Mouse (Mus musculus) kidney, adult 2 months (tissue): ENCODE measurements around the gene Clta. TPM values are rescaled to one million over a fixed set of nuclear protein-coding genes. Genes with fewer than 3 reads are reported as not detected.

ENCODE experiments used
- DNase-seq: peaks from one replicate; pipeline ENCODE4 v3.0.0; 2021
- H3K27ac ChIP-seq: fragments of 200-500 bp; 2 replicates; pipeline ENCODE4 v1.5.1; 2012; ENCODE audit warnings: low read depth, low read length, control low read depth, inconsistent platforms; ENCODE audit not compliant: insufficient read depth
- H3K27me3 ChIP-seq: fragments of 200-500 bp; replicated peaks from 2 replicates; pipeline ENCODE4 v1.6.1; 2012; ENCODE audit warnings: mild to moderate bottlenecking, moderate library complexity, low read length, inconsistent platforms; ENCODE audit not compliant: control insufficient read depth, insufficient read depth
- H3K36me3 ChIP-seq: fragments of 200-500 bp; 2 replicates; pipeline ENCODE4 v1.6.1; 2012; ENCODE audit warnings: mild to moderate bottlenecking, moderate library complexity, low read length, inconsistent platforms; ENCODE audit not compliant: control insufficient read depth, insufficient read depth
- H3K4me1 ChIP-seq: fragments of 200-500 bp; 2 replicates; pipeline ENCODE4 v1.6.1; 2011; ENCODE audit warnings: low read length; ENCODE audit not compliant: control insufficient read depth, insufficient read depth
- H3K4me3 ChIP-seq: fragments of 200-500 bp; 2 replicates; pipeline ENCODE4 v1.5.1; 2011; ENCODE audit warnings: mild to moderate bottlenecking, low read depth, low read length, control low read depth; ENCODE audit not compliant: insufficient read depth
- CTCF ChIP-seq: fragments of 200-500 bp; conservative IDR thresholded peaks from 2 replicates; pipeline ENCODE4 v1.5.1; 2011; ENCODE audit warnings: low read depth, mild to moderate bottlenecking, control low read depth, low read length, moderate library complexity, mixed read lengths; ENCODE audit not compliant: insufficient read depth, insufficient read length
- POLR2A ChIP-seq: fragments of 200-500 bp; IDR thresholded peaks from one replicate; pipeline ENCODE4 v1.6.1; 2011; ENCODE audit warnings: low read depth, low read length, control low read depth
- WGBS: fragments of 180-500 bp; shearing (Covaris S2); methylation state at CpG from one replicate; pipeline ENCODE4 v1.1.7; 2018; 5-methylcytosine and 5-hydroxymethylcytosine counted together
- polyA plus RNA-seq: library from polyadenylated mRNA; depleted of rRNA; stranded (reverse); fragments of >200 nt; gene quantifications from 2 replicates; pipeline ENCODE4 v1.2.3, GENCODE M21; 2012

The Clta gene
- polyA plus RNA-seq, 1 experiment, result 261 TPM

- no peak overlapping the region for H3K27ac ChIP-seq
- peaks cover 3% of the 10 kb centered on the region for H3K36me3 ChIP-seq
- 91% methylated on average over 5 of the region's 5 CpGs for WGBS
- no peaks in the 10 kb centered on the region for H3K27me3 ChIP-seq
- H3K4me3 ChIP-seq, result no peak overlapping the region
- no peaks in the 10 kb centered on the region for H3K4me1 ChIP-seq
- TF ChIP-seq CTCF (no peak), POLR2A (no peak)
- no peak for DNase-seq
Measured at GRCm38 (mm10) chr4:44044685-44045356, 40.6 kb downstream of the Clta start.

- 78% methylated on average over 5 of the region's 5 CpGs for WGBS
- TF ChIP-seq CTCF, result no peak
- no peak for TF ChIP-seq POLR2A
- Histone ChIP-seq H3K27me3 (no peaks in the 10 kb centered on the region), H3K4me3 (no peak overlapping the region), H3K27ac (no peak overlapping the region), H3K36me3 (peaks cover 3% of the 10 kb centered on the region), H3K4me1 (no peaks in the 10 kb centered on the region)
- no peak for DNase-seq
Measured at GRCm38 (mm10) chr4:44046066-44046465, 41.8 kb downstream of the Clta start.

- TF ChIP-seq POLR2A (no peak), CTCF (no peak)
- WGBS, result 63% methylated on average over 5 of the region's 5 CpGs
- Histone ChIP-seq H3K4me3 (no peak overlapping the region), H3K27ac (no peak overlapping the region), H3K27me3 (no peaks in the 10 kb centered on the region), H3K4me1 (no peaks in the 10 kb centered on the region), H3K36me3 (peaks cover 1% of the 10 kb centered on the region; the same call in 1 of the 2 replicates)
- DNase-seq, result no peak
Measured at GRCm38 (mm10) chr4:44049812-44050211, 45.6 kb downstream of the Clta start.

- WGBS, result 88% methylated on average over 13 of the region's 13 CpGs
- TF ChIP-seq POLR2A (no peak), CTCF (no peak)
- Histone ChIP-seq H3K4me1 (no peaks in the 10 kb centered on the region), H3K27ac (no peak overlapping the region), H3K36me3 (no peaks in the 10 kb centered on the region; the same call in 1 of the 2 replicates), H3K27me3 (no peaks in the 10 kb centered on the region), H3K4me3 (no peak overlapping the region)
- no peak for DNase-seq
Measured at GRCm38 (mm10) chr4:44059674-44060073, 55.4 kb downstream of the Clta start.

GRCm38 (mm10) chr4:44062062-44062461, 57.8 kb downstream of the Clta start:
- Histone ChIP-seq H3K27ac (no peak overlapping the region), H3K4me3 (no peak overlapping the region), H3K4me1 (peaks cover 5% of the 10 kb centered on the region; the same call in 1 of the 2 replicates), H3K36me3 (no peaks in the 10 kb centered on the region; the same call in 1 of the 2 replicates), H3K27me3 (no peaks in the 10 kb centered on the region)
- TF ChIP-seq CTCF (no peak), POLR2A (no peak)
- DNase-seq, result peak; percentile 46
- WGBS, result 66% methylated on average over 9 of the region's 9 CpGs

GRCm38 (mm10) chr4:44062816-44063215, 58.6 kb downstream of the Clta start:
- no peaks in the 10 kb centered on the region for H3K27me3 ChIP-seq
- DNase-seq, result no peak
- H3K4me1 ChIP-seq, result peaks cover 5% of the 10 kb centered on the region; the same call in 1 of the 2 replicates
- WGBS, result 90% methylated on average over 14 of the region's 14 CpGs
- H3K27ac ChIP-seq, result no peak overlapping the region
- H3K36me3 ChIP-seq, result no peaks in the 10 kb centered on the region; the same call in 1 of the 2 replicates
- no peak overlapping the region for H3K4me3 ChIP-seq
- TF ChIP-seq CTCF, result no peak
- TF ChIP-seq POLR2A, result no peak

GRCm38 (mm10) chr4:44065355-44066025, 61.2 kb downstream of the Clta start:
- H3K4me3 ChIP-seq, result no peak overlapping the region
- TF ChIP-seq CTCF (peak; percentile 97), POLR2A (no peak)
- WGBS, result 32% methylated on average over 16 of the region's 16 CpGs
- peak; percentile 93 for DNase-seq
- no peaks in the 10 kb centered on the region for H3K36me3 ChIP-seq
- H3K27me3 ChIP-seq, result no peaks in the 10 kb centered on the region
- peaks cover 5% of the 10 kb centered on the region; the same call in 1 of the 2 replicates for H3K4me1 ChIP-seq
- no peak overlapping the region for H3K27ac ChIP-seq
